Mouse (Mus musculus): ENCODE results near the gene Clcn1.

The Clcn1 gene

GRCm38 (mm10) chr6:42286448-42286847 is at the start of gene Clcn1:
Clcn1 (plus strand) TSS chr6:42286685.
- no peak for DNase-seq

GRCm38 (mm10) chr6:42237276-42237805 is 49.1 kb upstream of the Clcn1 start:
- DNase-seq: no peak

GRCm38 (mm10) chr6:42241311-42242045 is 45.0 kb upstream of the Clcn1 start:
- peak; percentile 21 to 33 for DNase-seq

GRCm38 (mm10) chr6:42245711-42246353 is 40.7 kb upstream of the Clcn1 start, which contains the start of gene Gstk1:
Gstk1 (plus strand) TSS chr6:42245935.
- peak; percentile 92 to 94 for DNase-seq

- DNase-seq: peak; percentile 54 to 67
Measured at GRCm38 (mm10) chr6:42247173-42247572, 39.3 kb upstream of the Clcn1 start.

- DNase-seq: no peak
Measured at GRCm38 (mm10) chr6:42247981-42248380, 38.5 kb upstream of the Clcn1 start.

- no peak for DNase-seq
Measured at GRCm38 (mm10) chr6:42251791-42252190, 34.7 kb upstream of the Clcn1 start.

- no peak for DNase-seq
Measured at GRCm38 (mm10) chr6:42253103-42253502, 33.4 kb upstream of the Clcn1 start.

GRCm38 (mm10) chr6:42257303-42257863 is 29.1 kb upstream of the Clcn1 start:
- DNase-seq: peak; percentile 78 to 86

GRCm38 (mm10) chr6:42260430-42260829 is 26.1 kb upstream of the Clcn1 start:
- no peak for DNase-seq

GRCm38 (mm10) chr6:42261524-42262170 is 24.8 kb upstream of the Clcn1 start, which contains the start of gene Tmem139:
Tmem139 (plus strand) TSS chr6:42261970.
- peak; percentile 81 to 89 for DNase-seq

GRCm38 (mm10) chr6:42264626-42265312 is 21.7 kb upstream of the Clcn1 start, which contains the start of gene Casp2:
Casp2 (plus strand) TSS chr6:42264985.
- peak; percentile 99 for DNase-seq

- DNase-seq: no peak
Measured at GRCm38 (mm10) chr6:42265391-42266330, 20.8 kb upstream of the Clcn1 start.

GRCm38 (mm10) chr6:42270817-42271216 is 15.7 kb upstream of the Clcn1 start:
- no peak for DNase-seq

- DNase-seq: peak; percentile 11 to 47
Measured at GRCm38 (mm10) chr6:42276151-42276550, 10.3 kb upstream of the Clcn1 start.

- DNase-seq: no peak
Measured at GRCm38 (mm10) chr6:42282865-42283528, 3.5 kb upstream of the Clcn1 start.

GRCm38 (mm10) chr6:42287562-42287961 is 1.1 kb downstream of the Clcn1 start:
- DNase-seq: no peak

GRCm38 (mm10) chr6:42293327-42293726 is 6.8 kb downstream of the Clcn1 start:
- no peak for DNase-seq

- DNase-seq: no peak
Measured at GRCm38 (mm10) chr6:42295549-42296094, 9.1 kb downstream of the Clcn1 start.

GRCm38 (mm10) chr6:42299362-42299761 is 12.9 kb downstream of the Clcn1 start:
- DNase-seq: no peak

Data from kidney, postnatal 36 days (tissue).